Mouse (Mus musculus) bone marrow macrophage, adult 2 months (primary cell): ENCODE measurements around the gene Osbpl10.

Source experiments
- CTCF ChIP-seq: IDR thresholded peaks from 2 replicates; pipeline ENCODE4 v1.5.1; 2012; ENCODE audit warnings: low read depth, mild to moderate bottlenecking, low read length, moderate library complexity
- POLR2A ChIP-seq: IDR thresholded peaks from 2 replicates; pipeline ENCODE4 v1.6.1; 2012; ENCODE audit warnings: mild to moderate bottlenecking, low read depth, low read length, borderline replicate concordance

GRCm38 (mm10) chr9:115261456-115261855 lies 283.1 kb downstream of the Osbpl10 start:
- TF ChIP-seq POLR2A (no peak), CTCF (no peak)
